Mouse (Mus musculus): ENCODE results near the gene Msh5. TPM values are rescaled to one million over a fixed set of nuclear protein-coding genes. Genes with fewer than 3 reads are reported as not detected.

Msh5 gene
- total RNA-seq, 2 experiments from 2014 or later = 4.5 to 5.4 TPM

GRCm38 (mm10) chr17:35070556-35071229 is 24.1 kb upstream of the Msh5 start:
- no peak for DNase-seq (ENCODE audit: low spot score in 2 of 2)

DNA sequence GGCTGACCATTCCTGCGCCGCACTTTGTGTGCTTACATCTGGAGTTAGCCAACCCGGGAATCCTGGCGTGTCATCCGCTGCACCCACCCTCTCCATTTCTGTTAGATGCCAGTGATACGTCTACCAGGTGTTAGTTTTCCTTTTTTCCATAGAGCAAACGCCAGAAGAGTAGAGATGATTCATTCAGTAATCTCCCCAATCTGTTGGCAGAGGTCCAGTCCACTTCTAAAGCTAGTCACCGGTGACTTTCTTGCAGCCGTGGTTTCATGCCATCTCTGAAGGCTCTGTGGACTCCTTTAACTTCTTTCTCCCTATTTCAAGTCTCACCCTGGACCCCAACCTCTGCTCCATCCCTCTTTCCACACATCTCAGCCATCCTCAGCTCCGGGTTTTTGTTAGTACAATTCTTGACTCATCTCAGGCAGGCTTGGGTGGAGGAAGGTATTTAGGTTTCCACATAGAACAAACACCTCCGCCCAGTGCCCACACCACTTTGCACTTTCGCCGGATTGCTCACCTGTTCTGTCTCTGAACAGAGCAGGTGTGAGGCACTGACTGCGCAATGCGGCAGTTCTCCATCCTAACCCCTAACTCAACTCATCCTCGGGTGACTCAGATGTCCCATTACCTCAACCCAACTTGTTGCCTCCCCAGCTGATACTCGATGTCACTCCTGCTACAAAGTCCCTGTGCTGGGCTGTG is 21.8 kb upstream of the Msh5 start:
- no peak for DNase-seq (ENCODE audit: low spot score in 2 of 2)

DNA sequence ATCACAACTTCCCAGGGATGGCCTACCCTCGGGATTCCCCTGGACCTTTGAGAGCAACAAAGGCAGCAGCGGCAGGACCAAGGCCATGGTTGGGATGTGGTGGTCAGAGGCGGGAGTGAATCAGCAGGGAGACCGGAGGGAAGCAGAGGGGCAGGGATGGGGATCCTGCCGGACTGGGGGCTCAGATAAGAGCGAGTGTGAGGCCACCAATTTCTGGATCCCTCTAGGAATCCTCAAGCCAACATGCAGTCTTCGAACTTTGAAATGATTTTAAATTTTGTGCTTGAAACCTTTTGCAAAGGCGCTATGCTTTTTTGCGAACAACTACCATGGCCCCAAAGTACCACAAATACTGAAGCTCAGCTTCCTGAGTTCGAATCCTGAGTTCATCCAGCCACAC is 19.5 kb upstream of the Msh5 start, which contains the start of gene Mpig6b:
Mpig6b (minus strand) TSS at position 101 of the 400 bp plus-strand sequence.
- DNase-seq (ENCODE audit: low spot score in 2 of 2) = no peak

GRCm38 (mm10) chr17:35064951-35065947 is 18.7 kb upstream of the Msh5 start, which contains the start of gene Ly6g6c:
Ly6g6c (plus strand) TSS chr17:35065388.
- DNase-seq (ENCODE audit: low spot score in 2 of 2) = peak in 1 of 2 experiments; percentile 41

GRCm38 (mm10) chr17:35064378-35064877 is 17.9 kb upstream of the Msh5 start:
- no peak for DNase-seq (ENCODE audit: low spot score in 2 of 2)

- DNase-seq (ENCODE audit: low spot score in 2 of 2) = no peak
Measured at GRCm38 (mm10) chr17:35063466-35063865, 16.9 kb upstream of the Msh5 start.

- DNase-seq (ENCODE audit: low spot score in 2 of 2) = no peak
Measured at GRCm38 (mm10) chr17:35061299-35061698, 14.8 kb upstream of the Msh5 start.

- DNase-seq (ENCODE audit: low spot score in 2 of 2) = no peak
Measured at GRCm38 (mm10) chr17:35060737-35061297, 14.3 kb upstream of the Msh5 start.

GRCm38 (mm10) chr17:35060071-35060470 is 13.5 kb upstream of the Msh5 start:
- DNase-seq (ENCODE audit: low spot score in 2 of 2) = peak in 1 of 2 experiments; percentile 33

DNA sequence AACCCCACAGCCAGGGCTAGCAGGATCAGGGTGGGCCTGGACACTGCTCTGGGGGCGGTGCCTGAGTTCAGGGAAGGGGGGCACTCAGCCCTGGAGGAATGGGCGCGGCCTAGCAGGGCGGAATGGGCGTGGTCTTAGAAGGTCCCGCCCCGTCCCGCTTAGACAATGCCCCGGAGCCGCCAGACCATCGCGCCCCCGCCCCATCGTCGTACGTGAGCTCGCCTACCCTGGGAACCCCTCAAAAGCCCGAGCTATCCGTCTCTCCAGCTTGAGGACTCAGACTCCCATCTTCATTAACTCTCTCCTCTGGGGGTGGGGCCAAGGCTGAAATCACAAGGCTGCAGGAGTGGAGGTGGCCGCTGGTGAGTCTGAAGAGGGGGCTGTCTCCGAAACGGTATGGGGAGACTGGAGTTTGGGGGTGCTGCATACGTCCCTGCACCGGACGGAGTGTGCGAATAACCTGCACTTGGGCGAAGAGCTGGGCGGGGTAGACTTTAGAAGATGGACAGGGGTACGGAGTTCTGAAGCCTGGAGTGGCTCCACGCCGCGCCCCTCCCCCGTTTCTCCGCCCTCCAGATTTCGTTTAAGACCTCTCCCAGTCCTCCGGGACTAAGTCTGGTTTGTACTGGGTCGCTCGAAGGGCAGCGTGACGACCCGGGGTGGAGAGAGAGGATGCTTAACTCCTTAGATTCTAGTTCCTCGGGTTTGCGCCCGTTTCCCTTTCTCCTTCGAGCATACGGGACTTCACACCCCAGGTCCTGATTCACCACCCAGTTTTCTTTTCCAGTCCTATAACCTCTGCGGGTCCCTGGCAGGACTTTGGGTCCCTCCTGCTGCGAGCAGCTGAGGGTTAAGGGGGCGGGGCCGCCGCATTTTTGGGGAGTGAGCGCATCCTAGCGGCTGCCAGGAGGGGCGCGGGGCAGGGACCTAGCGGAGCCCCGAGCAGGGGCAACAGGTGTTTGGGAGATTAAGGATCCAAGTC is 12.7 kb upstream of the Msh5 start, which contains the start of gene Ddah2:
Ddah2 (plus strand) TSS at position 125 of the 982 bp plus-strand sequence.
- DNase-seq (ENCODE audit: low spot score in 2 of 2) = peak; percentile 91 to 95

DNA sequence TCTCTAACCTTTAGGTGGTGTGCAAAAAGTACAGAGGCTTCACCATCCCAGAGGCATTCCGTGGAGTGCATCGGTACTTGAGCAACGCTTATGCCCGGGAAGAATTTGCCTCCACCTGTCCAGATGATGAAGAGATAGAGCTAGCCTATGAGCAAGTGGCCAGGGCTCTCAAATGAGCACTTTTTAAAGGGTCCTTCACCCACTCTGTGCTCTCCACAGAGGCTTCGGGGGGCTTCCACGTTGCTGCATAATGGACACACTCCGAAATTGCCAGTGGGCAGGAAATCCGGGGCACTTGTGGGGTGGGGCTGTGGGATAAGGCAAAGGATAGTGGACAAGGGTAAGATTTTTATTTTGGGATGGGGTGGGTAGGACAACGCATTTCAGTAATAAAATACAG is 11.8 kb upstream of the Msh5 start:
- no peak for DNase-seq (ENCODE audit: low spot score in 2 of 2)

GRCm38 (mm10) chr17:35057090-35057489 is 10.5 kb upstream of the Msh5 start:
- DNase-seq (ENCODE audit: low spot score in 2 of 2) = no peak

DNA sequence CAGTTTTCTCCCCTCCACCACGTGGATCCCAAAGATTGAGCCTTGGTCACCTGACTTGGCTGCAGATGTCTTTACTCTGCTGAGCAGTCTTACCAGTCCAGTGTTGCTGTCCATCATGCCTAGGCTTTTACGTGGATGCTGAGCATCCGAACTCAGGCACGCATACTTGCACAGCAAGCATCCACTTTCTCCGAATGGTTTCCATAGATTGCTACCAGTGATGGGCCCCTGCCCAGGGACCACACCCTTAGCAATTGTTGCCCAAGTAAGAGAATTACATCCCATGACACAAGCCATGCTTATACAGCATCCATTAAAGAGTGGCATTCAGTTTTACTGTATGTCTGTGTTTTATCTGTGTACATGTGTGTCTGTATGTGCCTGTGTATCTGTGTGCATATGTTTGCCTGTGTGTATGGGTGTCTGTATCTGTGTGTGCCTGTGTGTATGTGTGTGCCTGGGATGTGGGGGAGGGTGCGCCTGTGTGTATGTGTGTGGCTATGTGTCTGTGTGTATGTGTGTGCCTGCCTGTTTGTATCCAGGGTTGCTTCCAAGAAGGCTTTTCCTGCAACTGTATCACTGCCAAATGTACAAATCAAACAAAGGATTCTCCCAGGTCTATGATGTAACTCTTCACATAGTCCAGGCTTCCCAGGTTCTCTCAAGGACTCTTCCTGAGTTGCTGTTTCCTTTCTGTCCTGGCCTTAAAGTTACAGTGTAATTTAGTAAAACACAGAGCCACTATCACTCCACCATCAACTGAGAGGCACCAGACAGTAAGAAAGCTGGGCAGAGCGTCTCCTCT is 9.3 kb upstream of the Msh5 start:
- no peak for DNase-seq (ENCODE audit: low spot score in 2 of 2)

- no peak for DNase-seq (ENCODE audit: low spot score in 2 of 2)
Measured at GRCm38 (mm10) chr17:35052271-35052798, 5.8 kb upstream of the Msh5 start.

DNA sequence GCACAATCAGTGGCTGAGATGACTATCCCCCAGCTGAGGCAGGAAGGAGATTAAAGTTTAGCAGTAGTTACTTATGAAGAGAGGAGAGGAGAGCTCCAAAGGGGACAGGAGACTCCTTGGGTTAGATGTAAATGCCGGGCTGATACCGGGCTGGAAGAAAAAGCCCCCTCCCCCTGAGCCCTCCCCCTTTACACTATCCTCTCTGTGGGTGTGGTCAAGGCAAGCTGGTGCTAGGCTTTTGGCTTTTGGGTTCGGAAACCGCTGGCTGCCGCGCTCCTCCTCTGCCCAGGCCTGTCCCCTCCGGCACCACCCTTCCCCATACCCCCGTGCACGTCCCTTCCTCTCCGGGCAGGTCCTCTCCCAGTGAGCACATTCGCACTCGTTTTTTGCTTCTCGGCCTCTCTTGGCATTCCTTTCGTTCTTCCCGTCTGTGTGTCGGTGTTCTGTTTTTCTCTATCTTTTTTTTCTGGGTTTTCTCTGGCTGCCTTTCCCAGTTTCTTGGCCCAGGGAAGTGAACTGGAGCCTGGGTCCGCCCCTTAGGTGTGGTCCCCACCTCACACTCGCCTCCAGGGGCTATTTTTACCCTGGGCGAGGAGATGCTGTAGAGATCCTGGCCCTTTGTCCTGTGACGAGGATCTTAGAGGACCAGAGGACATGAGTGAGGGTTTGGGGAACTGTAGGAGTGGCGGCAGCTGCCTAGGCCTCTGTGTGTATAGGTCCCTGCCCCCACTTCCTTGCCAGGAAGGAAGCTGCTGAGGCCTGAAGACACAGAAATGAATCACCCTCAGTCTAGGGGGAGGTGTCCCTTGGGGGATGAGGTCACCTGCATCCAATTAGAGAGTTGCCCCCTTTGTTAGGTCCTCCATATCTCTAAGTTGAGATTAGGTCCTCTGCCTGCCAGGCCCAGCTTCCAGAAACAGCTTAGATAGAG is 4.9 kb upstream of the Msh5 start:
- peak; percentile 53 to 69 for DNase-seq (ENCODE audit: low spot score in 2 of 2)

DNA sequence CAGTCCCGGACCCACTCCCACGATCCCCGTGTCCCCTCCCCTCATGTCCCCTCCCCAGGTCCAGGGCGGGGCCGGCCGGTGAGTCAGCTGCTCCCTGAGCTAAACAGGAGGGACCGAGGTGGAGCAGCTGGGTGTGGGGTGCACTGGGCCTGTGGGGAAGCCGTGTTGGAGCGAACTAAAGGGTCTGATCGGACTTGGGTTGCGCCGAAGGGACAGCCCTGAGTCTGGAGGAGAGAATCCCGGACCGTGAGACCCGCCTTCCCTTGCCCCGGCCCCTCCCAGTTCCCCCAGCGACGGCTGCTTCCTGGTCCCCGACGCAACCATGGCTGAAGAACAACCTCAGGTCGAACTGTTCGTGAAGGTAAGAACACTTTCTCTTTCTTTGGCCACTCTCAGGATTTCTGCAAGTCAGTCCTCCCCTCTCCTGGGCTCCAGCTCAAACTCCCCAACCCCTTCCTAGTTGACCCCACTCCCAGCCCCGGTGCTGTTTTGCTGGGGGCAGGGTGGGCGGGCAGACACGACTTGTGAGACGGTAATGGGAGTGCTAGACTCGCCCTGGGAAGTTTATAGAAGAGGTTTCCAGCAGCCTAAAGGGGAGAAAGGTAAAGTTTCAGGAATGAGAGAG is 3.7 kb upstream of the Msh5 start:
- DNase-seq (ENCODE audit: low spot score in 2 of 2) = peak; percentile 66 to 81

- DNase-seq (ENCODE audit: low spot score in 2 of 2) = peak; percentile 66 to 76
Measured at GRCm38 (mm10) chr17:35049561-35050016, 3.0 kb upstream of the Msh5 start, which contains the start of gene Clic1. Clic1 (plus strand) TSS chr17:35049966.

Measured in gastrocnemius, postnatal 4 days (tissue).